Mouse (Mus musculus) limb, embryonic 11.5 days (tissue): ENCODE results near the gene Atg5. TPM values are rescaled to one million over a fixed set of nuclear protein-coding genes. Genes with fewer than 3 reads are reported as not detected.
"Not testable (repeated sequence)": the region's sequence is repeated elsewhere in the genome, so short reads cannot be mapped to it uniquely, and the experiment has no call there.

Experiments
- ATAC-seq: fragments of 200-750 bp; cut with Nextera tagmentation; 2 replicates; pipeline ENCODE4 v1.8.0; 2017; ENCODE audit warnings: low read depth; ENCODE audit not compliant: insufficient number of reproducible peaks, low FRiP score, low TSS enrichment
- DNase-seq: peaks from one replicate; pipeline ENCODE4 v3.0.0-alpha.2; 2015; ENCODE audit warnings: low spot score
- H3K27ac ChIP-seq: fragments of 300-500 bp; sonication (generic); replicated peaks from 2 replicates; pipeline ENCODE4 v1.5.1; 2014; ENCODE audit warnings: low read depth, mild to moderate bottlenecking, low read length
- H3K27me3 ChIP-seq: fragments of 300-500 bp; sonication (generic); 2 replicates; pipeline ENCODE4 v1.6.1; 2014; ENCODE audit warnings: mild to moderate bottlenecking, low read length, mixed read lengths; ENCODE audit not compliant: control insufficient read depth, insufficient read depth
- H3K36me3 ChIP-seq: fragments of 300-500 bp; sonication (generic); 2 replicates; pipeline ENCODE4 v1.6.1; 2014; ENCODE audit warnings: mild to moderate bottlenecking, low read length, moderate library complexity, mixed read lengths; ENCODE audit not compliant: control insufficient read depth, insufficient read depth
- H3K4me1 ChIP-seq: fragments of 300-500 bp; sonication (generic); 2 replicates; pipeline ENCODE4 v1.6.1; 2014; ENCODE audit warnings: low read length, mixed read lengths; ENCODE audit not compliant: control insufficient read depth, insufficient read depth
- H3K4me2 ChIP-seq: fragments of 300-500 bp; sonication (generic); 2 replicates; pipeline ENCODE4 v1.6.1; 2014; ENCODE audit warnings: low read depth, mild to moderate bottlenecking, moderate library complexity; ENCODE audit not compliant: severe bottlenecking
- H3K4me3 ChIP-seq: fragments of 300-500 bp; sonication (generic); 2 replicates; pipeline ENCODE4 v1.5.1; 2014; ENCODE audit warnings: low read depth, low read length
- H3K9ac ChIP-seq: fragments of 300-500 bp; sonication (generic); 2 replicates; pipeline ENCODE4 v1.6.1; 2014; ENCODE audit warnings: mild to moderate bottlenecking, low read length
- H3K9me3 ChIP-seq: fragments of 300-500 bp; sonication (generic); 2 replicates; pipeline ENCODE4 v1.6.1; 2016; ENCODE audit warnings: low read length; ENCODE audit not compliant: control insufficient read depth
- WGBS: fragments of 180-500 bp; shearing (Covaris S2); extraction: QIAGEN DNeasy Blood & Tissue Kit; methylation state at CpG from one replicate; pipeline ENCODE4 v1.1.7; 2014; 5-methylcytosine and 5-hydroxymethylcytosine counted together
- polyA plus RNA-seq: library from polyadenylated mRNA; unstranded; fragments of >200 nt; fragmentation: Nextera tagmentation; extraction: Ambion mirVana; gene quantifications from 2 replicates; pipeline ENCODE4 v1.2.1, GENCODE M21; 2014

The Atg5 gene
- polyA plus RNA-seq, 1 experiment from 2014 or later, result 65.3 TPM

GRCm38 (mm10) chr10:44332656-44333055, 64.5 kb downstream of the Atg5 start:
- ATAC-seq, H3K9ac ChIP-seq, H3K4me2 ChIP-seq, H3K9me3 ChIP-seq, DNase-seq, H3K4me1 ChIP-seq, H3K27me3 ChIP-seq, H3K4me3 ChIP-seq, H3K27ac ChIP-seq, H3K36me3 ChIP-seq: not testable (repeated sequence)
- WGBS, result 88% methylated on average over 3 of the region's 3 CpGs

GRCm38 (mm10) chr10:44336641-44337382, 68.7 kb downstream of the Atg5 start:
- H3K27ac ChIP-seq, H3K4me1 ChIP-seq, H3K9ac ChIP-seq, H3K4me3 ChIP-seq, H3K27me3 ChIP-seq, ATAC-seq, H3K9me3 ChIP-seq, H3K36me3 ChIP-seq, DNase-seq, H3K4me2 ChIP-seq: not testable (repeated sequence)
- 44% methylated on average over 3 of the region's 3 CpGs for WGBS

GRCm38 (mm10) chr10:44338571-44338970, 70.4 kb downstream of the Atg5 start:
- Histone ChIP-seq H3K9ac (no peak overlapping the region), H3K9me3 (no peaks in the 10 kb centered on the region), H3K4me2 (no peak overlapping the region), H3K27me3 (no peaks in the 10 kb centered on the region), H3K27ac (no peak overlapping the region), H3K4me3 (no peak overlapping the region), H3K4me1 (no peaks in the 10 kb centered on the region), H3K36me3 (no peaks in the 10 kb centered on the region)
- DNase-seq, result no peak
- no peak for ATAC-seq
- 85% methylated on average over 6 of the region's 6 CpGs for WGBS

DNA sequence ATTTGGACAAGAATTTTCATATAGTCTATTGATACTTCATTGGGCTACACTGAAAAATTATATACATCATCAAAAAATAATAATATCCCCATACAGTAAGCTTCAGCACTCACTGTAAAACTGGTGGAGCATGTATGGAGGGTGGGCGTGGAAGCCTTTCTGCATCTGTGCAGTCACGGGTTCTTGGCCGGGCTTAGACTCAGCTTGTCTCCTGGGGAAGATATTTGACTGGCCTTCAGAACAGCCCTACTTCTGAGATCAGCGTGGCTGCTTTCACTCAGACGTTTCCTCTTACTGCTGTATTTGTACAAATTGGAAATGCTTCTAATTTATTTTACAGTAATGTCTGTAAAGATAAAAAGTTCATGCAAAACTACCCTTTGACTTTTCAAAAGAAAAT, 71.2 kb downstream of the Atg5 start:
- ATAC-seq (no peak), DNase-seq (no peak)
- 77% methylated on average over 5 of the region's 5 CpGs for WGBS
- Histone ChIP-seq H3K9ac (no peak overlapping the region), H3K4me3 (no peak overlapping the region), H3K4me1 (no peaks in the 10 kb centered on the region), H3K36me3 (no peaks in the 10 kb centered on the region), H3K4me2 (no peak overlapping the region), H3K27me3 (no peaks in the 10 kb centered on the region), H3K9me3 (no peaks in the 10 kb centered on the region), H3K27ac (no peak overlapping the region)

- ATAC-seq, result no peak
- 83% methylated on average over 4 of the region's 4 CpGs for WGBS
These were observed 72.8 kb downstream of the Atg5 start for GRCm38 (mm10) chr10:44340928-44341327.

GRCm38 (mm10) chr10:44341826-44342521, 73.8 kb downstream of the Atg5 start:
- H3K27me3 ChIP-seq, result no peaks in the 10 kb centered on the region
- H3K4me2 ChIP-seq, result no peak overlapping the region
- no peak overlapping the region for H3K9ac ChIP-seq
- H3K36me3 ChIP-seq, result no peaks in the 10 kb centered on the region
- WGBS, result 88% methylated on average over 6 of the region's 6 CpGs
- DNase-seq (no peak), ATAC-seq (no peak)
- H3K27ac ChIP-seq, result no peak overlapping the region
- no peak overlapping the region for H3K4me3 ChIP-seq
- no peaks in the 10 kb centered on the region for H3K9me3 ChIP-seq
- no peaks in the 10 kb centered on the region for H3K4me1 ChIP-seq

More at GRCm38 (mm10) chr10:44340928-44341327, 72.8 kb downstream of the Atg5 start:
- Histone ChIP-seq H3K4me1 (no peaks in the 10 kb centered on the region), H3K27ac (no peak overlapping the region), H3K4me2 (no peak overlapping the region), H3K4me3 (no peak overlapping the region), H3K27me3 (no peaks in the 10 kb centered on the region), H3K36me3 (no peaks in the 10 kb centered on the region), H3K9me3 (no peaks in the 10 kb centered on the region), H3K9ac (no peak overlapping the region)
- no peak for DNase-seq

- no peak overlapping the region for H3K9ac ChIP-seq
- H3K4me2 ChIP-seq, result no peak overlapping the region
- DNase-seq (no peak), ATAC-seq (no peak)
- 85% methylated on average over 3 of the region's 3 CpGs for WGBS
- H3K27me3 ChIP-seq, result no peaks in the 10 kb centered on the region
- H3K27ac ChIP-seq, result no peak overlapping the region
- H3K4me1 ChIP-seq, result no peaks in the 10 kb centered on the region
- no peaks in the 10 kb centered on the region for H3K36me3 ChIP-seq
- no peak overlapping the region for H3K4me3 ChIP-seq
- H3K9me3 ChIP-seq, result no peaks in the 10 kb centered on the region
These were observed 75.2 kb downstream of the Atg5 start for GRCm38 (mm10) chr10:44343351-44343750.

GRCm38 (mm10) chr10:44347549-44348172, 79.5 kb downstream of the Atg5 start:
- Histone ChIP-seq H3K9me3 (no peaks in the 10 kb centered on the region), H3K4me3 (no peak overlapping the region), H3K27ac (no peak overlapping the region), H3K9ac (no peak overlapping the region), H3K4me2 (no peak overlapping the region), H3K36me3 (no peaks in the 10 kb centered on the region), H3K27me3 (no peaks in the 10 kb centered on the region), H3K4me1 (no peaks in the 10 kb centered on the region)
- DNase-seq (no peak), ATAC-seq (no peak)
- 67% methylated on average over 10 of the region's 10 CpGs for whole genome bisulfite sequencing
